Mouse (Mus musculus) natural killer cell, adult 2 months (primary cell): ENCODE measurements around the gene Il12rb1.

Source experiments
- DNase-seq, 2 experiments: peaks; one replicate each; pipeline ENCODE4 v3.0.0; 2022; ENCODE audit warnings: low spot score in 2 of 2

The Il12rb1 gene

DNA sequence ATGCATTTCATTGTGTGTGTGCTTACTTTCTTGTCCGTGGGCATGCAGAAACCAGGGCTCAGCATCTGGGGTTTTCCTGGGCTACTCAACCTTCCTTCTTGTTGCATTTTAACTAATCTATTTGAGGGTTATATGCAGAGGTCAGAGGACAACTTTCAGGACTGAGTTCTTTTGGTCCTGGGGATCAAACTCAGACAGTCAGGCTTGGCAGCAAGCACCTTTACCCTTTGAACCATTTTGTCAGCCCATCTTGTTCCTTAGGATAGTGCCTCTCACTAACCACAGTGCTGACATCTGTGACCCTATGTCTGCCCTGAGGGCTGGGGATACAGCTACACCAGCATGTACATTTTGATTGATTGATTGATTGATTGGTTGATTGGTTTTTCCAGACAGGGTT lies 19.5 kb downstream of the Il12rb1 start:
- DNase-seq = no peak

DNA sequence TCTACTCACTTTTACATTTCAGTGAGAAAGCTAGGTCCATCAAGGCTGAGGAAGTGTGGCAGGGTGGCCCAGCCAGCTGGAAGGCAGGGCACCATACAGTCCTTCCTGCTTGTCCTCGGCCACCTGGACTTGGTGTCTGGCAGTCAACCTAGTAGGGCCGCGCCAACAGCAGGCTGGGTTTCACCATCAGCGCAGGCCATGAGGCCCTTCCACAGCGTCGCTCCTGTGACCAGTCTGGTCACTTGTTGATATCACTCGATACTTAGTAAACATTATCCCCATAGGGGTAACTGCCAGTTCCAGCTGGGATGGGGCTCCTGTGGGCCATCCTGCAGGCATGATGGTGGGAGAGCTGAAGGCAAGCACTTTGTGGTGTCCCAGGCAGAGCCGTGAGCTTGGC lies 23.3 kb downstream of the Il12rb1 start:
- DNase-seq = no peak

DNA sequence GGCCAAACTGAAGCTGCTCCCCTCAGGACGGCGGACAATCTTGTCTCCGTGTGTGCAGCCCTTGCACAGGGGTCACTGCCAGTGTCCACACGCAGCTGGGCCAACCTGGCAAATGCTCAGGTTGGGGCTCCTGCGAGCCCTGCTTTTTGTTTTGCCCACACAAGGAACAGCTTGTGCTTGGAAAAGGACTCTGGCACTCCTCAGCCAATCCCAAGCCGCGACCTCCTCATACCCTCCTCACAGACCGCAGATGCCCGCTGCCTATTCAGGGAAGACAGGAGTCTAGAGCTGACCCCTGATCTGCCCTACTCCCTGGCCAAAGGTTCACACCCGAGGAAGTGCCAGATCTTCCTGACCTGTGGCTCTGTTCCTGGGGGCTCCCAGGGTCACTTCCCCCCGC lies 24.1 kb downstream of the Il12rb1 start:
- DNase-seq = no peak

DNA sequence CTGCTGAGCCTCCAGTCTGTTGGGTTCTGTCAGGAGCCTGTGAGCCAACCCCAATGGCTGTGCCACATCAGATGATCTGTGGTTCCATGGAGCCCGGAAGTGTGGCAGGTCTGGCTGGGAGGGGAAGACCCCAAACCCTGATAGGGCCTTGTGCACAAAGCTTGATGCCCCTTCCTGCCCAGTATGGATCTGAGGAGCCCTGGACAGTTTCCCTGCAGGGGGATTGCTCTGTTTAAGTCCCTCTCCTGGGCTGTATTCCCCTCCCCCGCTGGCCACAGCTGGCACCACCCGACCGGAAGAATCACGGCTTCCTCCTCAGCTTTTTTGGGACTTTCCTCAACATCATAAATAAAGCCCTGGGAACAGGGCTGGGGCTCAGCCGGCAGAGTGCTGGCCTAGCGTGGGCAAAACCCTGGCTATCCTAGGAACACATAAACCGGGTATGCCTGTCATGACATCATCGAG lies 24.8 kb downstream of the Il12rb1 start:
- DNase-seq = peak in 1 of 2 experiments; percentile 35

DNA sequence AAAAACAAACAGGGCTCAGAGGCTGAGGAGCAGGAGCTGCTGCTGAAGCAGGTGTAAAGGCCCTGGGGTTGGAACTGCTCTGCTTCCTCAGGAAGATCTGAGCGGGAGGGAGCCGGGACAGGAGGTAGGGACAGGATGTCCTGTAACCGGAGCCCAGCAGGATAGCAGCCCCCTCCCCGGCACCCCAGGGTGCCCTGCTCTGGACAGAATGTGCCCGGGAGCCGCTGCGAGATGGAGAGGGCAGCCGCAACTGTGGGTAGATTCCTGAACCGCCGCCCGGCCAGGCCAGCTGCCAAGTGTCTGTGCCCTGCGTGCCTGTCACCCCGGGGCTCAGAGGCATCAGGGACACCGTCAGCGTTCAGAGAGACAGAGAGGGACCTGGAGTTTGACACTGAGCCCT lies 25.3 kb downstream of the Il12rb1 start:
- DNase-seq = no peak

DNA sequence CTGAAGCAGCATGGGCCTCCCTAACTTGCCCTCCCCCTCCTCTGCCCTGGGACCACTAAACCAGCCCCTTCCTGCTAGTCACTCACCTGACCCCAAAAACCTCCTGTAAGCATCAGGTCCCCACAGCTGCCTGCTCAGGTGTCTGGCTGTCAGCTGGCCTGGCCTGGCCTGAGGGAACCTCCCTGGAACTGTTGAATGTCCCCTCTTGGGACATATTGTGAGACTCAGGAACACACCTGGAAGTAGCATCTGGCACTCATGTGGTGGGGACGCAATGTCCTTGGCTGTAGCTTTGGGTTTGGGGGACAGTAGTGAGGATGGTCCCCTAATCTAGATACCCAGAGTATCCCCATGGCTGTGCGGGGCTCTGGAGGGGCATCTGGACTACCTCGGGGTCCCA lies 25.8 kb downstream of the Il12rb1 start:
- no peak for DNase-seq

DNA sequence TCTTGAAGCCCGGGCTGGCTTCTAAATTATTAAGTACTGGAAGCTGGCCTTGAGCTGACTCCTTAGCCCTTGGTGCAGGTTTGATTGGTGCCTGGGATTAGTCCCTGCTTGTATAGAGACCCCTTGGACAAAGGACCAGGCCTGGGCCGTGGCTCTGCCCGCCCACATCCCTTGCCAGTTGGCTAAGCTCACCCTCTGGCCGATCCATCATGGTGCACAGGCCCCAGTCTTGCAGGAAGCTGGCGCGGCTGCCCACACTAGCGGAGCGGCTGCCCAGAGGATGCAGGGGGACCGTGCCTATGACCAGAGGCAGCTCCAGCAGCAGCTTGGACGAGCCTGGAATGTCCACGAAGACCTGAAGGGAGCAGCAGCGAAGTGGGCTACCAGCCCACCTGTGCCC lies 28.4 kb downstream of the Il12rb1 start:
- no peak for DNase-seq

DNA sequence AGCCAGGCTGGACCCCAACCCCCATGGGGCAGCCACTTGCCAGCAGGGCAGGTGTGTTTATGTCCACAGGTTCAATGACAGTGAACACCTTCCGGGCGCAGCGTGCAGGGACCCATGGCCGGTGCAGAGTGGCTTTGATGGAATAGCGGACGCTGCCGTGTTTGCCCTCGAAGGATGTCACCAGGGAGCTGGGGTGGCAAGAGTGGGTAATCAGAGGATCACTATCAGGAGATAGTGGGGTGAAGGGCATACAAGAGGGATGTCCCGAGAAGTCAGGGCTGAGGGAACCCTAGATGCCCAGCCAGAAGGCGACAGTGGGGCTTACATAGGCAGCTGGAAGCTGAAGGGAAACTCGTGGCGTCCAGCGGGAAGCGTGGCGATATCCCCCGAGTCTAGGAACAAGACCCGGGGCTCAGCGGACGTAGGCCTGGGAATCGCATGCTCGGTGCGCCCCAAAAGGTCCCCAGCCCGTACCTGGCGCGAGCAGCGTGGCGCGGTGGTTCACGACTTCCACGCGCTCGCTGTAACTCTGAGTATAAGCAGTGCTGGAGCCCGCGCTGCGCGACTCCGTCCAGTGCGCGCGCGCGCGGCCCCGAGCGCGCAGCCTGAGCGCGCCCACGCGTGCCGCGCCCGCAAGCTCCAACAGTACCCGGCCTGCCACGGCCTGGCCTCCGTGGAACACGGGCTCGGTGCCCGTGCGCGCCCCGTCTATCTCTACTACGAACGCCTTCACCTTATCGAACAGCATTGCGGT lies 30.6 kb downstream of the Il12rb1 start:
- peak in 1 of 2 experiments; percentile 13 for DNase-seq

DNA sequence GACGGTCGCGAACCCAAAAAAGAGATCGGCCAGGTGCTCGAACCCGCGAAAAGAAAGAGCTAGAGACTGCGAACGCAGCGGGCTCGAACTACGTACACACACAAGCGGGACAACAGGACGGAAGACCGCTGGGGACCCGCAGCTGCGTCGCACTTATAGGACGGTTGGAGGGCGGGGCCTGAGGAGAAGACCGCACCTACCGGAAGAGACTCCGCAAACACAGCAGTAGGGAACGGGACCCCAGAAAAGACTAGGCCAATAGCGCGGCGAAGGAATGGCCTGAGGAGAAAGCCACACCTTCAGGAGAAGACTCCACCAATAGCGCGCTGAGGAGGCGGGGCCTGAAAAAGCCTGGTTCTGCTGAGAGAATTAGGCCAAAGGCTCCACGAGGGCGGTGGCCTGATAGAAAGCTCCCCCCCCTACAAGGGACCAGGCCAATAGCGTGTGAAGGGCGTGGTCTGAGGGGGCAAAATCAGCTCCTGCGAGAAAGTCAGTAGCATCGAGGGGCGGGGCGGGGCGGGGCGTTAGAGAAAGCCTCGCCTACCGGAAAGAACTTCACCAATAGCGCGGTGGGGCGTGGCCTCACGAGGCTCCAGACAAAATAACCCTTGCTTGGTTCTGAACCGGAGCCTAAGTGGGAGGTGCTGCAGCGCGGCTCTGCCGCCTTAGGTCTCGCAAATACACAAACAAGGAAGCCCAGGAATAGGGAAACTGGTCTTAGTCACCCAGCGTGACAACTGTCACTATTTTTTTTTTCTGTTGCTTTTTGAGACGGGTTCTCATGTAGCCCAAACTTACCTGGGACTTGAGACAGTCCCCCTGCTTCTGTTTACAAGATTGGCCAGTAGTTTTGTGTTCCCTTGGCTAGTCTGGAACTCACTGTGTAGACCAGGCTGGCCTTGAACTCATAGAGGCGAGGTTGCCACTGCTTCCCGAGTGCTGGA lies 31.4 kb downstream of the Il12rb1 start, which contains the start of gene Arrdc2:
Gene Arrdc2 (minus strand): TSS at position 313 of the 944 bp plus-strand sequence.
- peak; percentile 99 for DNase-seq

DNA sequence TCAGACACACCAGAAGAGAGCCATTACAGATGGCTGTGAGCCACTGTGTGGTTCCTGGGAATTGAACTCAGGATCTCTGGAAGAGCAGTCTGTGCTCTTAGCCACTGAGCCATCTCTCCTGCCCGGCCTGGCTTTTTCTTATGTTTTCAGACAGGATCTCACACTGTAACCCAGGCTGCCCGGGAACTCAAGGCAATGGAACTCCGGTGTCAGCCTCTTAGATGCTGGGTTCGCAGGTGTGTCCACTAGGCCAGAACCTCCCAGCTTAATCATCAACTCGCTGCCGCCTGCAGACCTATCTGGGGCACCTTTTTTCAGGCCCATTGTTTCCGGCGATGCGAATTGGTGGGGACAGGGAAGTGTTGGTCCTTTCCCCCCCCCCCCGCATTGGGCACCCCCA lies 32.3 kb downstream of the Il12rb1 start:
- DNase-seq = no peak

DNA sequence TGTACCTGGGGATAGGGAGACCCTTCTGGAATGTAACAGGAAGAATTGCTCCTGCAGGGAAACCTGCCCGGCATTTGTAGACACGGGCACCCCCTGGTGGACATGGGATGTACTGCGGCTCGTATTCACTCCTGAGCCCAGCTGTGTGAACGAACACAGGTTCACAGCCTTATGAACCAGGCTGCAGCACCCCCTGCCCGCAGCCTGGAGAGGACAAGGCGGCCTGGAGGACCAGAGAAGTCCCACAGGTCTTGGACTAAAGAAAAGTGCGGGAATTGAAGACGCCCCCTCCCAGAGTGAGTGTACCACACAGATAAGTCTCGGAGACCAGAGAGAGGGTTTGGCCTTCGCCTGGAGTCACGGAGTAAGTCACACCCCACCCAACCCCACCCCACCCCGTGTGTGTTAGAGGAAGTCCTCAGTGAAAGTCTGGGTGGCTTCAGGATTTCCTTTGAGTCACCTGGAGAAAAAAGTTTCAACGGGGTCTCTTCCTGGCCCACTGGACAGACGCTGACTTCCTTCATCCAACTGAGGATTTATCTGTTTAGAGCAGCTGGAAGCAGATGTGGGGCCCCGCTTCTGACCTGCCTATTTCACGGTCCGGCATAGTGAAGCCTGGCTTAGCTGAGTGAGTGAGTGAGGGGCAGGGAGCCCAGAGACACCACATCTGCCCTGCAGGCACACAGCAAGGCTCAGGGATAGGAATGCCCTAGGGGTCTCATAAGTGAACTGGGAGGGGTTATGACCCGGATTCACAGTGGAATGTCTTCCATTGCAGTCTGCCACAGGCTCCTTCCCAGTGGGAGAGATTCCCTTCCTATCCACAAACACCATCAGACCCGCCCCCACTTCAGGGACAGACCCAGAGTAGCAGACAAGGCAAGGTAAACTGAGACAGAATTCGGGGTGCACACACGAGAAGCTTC lies 33.2 kb downstream of the Il12rb1 start:
- DNase-seq = peak; percentile 79 to 87

DNA sequence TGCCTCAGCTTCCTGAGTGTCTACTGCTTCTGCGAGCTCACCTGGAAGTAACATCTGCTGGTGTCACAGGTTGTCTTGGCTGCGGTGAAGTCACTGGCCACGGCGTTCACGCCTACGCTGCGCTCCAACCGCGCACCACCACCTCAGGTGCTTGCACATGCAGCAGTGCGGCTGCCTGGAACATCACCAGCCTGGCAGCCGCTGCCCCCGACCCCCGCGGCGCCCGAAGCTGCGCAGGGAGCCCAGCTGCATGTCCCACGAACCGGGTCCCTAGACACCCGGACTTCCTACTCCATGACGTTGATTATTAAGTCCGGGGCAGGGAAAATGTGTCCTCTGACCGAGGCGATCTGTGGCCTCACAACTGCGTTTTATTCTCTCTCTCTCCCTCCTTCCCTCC lies 34.2 kb downstream of the Il12rb1 start:
- no peak for DNase-seq

DNA sequence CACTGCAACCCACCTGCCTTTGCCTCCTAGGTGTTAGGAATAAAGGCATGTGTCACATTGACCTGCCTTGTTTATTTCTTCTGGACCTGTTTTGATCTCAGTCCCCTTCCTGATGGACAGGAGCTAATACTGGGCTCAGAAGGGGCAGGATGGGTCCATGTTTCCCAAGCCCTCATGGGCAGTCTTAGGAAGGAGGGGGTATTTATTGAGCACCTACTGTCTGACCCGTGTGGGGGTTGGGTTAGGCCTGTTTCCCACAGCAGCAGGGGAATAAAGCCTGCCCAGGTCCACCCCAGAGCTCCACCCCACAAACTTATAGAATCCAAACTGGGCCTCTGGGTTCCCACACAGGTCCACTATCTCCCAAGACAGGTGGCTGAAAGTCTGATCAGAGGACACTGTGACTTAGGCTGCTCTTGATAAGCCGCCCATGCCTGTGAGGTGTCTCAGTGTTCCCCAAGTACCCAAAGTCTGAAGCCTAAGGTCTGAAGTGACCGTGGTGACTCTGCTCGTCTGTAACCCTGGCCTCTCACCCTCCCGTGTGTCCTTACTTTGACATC lies 35.0 kb downstream of the Il12rb1 start:
- no peak for DNase-seq

DNA sequence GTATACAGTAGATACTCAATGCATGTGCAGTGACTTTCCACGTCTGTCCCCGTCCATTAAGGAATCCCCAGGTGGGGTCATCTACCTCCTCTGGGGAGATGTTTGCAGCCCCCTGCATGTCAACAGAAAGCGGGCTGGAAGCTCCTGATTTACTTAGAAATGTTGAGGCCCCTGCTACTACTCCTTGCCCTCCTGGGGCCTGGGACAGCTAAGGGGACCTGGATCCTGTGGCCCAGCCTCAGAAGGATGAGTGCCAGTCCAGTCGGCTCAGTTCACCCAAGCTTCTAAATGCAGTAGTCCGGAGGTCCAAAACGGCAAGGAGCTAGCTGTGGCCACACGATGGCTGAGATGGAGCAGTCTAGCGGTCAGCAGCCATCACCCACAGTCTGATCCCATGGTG lies 35.7 kb downstream of the Il12rb1 start:
- no peak for DNase-seq

DNA sequence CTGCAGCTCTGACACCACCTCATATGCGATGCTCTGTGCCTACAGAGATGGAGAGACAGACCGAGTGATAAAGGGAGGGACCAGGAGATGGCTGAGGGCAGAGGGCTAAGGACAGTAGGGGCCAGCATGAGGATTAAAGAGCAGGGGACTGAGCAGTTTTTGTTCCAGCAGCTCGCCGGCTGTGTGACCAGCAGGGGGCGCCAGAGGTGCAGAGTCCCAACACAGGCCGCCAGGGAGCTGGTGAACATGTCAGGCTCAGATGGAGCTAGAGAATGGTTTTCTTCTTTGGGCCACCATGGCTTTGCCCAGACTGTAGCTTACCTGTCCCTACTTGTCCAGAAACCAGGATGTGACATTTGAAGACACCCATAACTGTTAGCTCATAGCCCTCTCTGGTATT lies 36.3 kb downstream of the Il12rb1 start:
- DNase-seq = peak; percentile 88 to 92

DNA sequence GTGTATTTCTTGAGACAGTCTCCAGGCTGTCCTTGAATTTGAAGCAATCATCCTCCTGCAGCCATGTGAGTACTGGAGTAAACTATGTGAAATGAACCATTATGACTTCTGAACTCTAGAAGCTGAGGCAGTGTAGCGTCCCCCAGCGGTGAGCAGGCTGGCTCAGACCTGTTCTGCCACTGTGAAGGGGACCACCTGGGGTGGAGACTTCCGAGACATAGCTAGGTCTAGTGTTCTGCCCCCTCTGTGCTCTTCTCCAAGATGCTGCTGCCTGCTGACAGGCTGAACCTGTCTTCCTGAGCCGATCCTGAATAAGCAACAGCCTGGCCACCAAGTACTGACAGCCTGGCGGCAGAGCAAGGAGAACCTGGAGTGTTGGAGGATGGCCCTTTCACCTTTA lies 36.9 kb downstream of the Il12rb1 start:
- DNase-seq = no peak

DNA sequence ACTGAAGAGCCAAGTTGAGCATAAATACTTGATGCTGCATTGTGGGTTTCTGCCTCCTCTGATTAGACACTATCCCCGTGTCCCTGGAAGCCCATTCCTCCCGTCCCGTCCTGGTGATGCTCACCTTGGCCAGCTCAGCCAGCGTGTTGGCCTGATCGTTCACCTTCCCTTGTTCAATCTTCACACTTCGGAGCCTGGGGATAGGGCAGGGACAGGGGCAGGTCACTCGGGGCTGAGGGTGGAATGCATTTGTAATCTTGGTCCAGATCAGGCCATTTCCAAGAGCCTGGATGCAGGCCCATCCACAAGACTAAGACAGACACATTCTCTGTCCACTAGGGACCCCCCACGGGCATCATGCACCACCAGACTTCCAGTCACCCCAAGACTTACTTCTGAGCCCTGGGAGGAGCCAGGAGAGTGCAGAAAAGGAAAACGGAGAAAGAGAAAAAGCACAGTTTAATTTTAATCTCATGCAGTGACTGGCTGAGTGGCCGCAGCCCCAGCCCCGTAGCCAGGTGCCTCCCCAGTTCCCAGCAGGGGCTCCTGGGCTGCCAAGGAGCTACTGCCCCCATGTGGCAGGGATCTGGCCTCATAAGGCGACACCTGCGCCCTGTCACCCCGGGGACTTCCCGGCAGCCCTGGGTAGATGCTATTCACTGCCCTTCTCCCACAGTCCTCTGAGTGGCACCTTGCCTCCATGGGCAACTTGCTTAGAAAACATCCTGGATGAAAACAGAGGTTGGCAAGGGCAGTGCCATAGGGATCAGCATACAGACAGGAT lies 38.3 kb downstream of the Il12rb1 start:
- DNase-seq = peak in 1 of 2 experiments; percentile 43

DNA sequence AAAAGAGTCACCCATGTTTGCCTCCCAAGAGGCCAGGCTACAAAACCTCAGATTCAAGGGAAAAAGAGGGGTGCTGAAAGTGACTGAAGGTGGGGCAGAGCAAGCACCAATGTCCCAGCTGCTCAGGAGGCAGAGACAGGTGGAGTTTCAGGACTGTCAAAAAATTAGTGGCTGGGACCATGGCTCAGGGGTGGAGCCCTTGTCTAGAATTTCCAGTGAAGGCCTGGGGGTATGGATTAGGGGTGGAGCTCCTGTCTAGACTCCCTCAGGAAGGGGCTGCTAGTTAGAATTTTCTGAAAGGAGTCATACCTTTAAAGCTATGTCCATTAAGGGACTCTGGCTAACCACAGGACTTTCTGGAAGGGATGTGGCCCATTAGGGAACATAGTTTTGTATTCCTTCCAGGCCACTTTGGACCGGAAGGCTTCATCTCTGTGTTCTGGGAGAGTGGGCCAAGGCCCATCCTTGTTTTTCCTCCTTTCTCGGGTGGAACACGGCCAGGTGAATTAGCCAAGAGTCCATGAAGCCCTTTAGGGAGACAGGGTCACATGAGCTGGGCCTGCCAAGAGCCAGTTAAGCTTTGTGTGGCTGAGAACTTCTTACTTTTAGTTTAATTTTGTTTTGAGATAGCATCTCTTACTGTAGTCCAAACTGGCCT lies 41.2 kb downstream of the Il12rb1 start:
- no peak for DNase-seq

DNA sequence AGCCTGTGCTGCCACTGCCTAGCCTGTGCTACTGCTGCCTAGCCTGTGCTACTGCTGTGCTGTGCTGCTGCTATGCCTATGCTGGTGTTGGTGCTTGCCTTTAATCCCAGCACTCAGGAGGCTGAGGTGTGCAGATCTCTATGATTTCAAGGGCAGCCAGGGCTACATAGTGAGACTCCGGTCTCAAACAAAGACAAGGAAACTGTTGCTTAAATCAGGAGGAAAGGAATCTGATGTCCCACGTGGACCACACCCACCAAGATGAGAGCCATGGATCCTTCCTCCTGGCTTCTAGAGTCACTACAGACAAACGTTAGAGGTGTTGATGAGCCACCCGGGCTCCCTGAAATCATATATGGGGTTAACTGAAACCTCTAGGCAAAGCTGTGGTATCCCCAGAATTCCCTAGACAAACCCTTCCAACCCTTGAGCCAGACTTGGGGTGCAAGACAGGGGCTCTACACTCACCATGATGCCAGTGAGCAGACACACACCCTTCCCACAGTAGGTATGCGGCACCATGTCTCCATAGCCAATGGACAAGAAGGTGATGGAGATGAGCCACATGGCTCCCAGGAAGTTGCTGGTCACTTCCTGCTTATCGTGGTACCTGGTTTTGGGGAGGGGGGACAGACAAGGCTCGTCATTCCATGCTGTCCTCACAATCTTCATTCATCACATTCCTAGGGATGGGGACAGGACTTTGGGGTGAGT lies 42.0 kb downstream of the Il12rb1 start:
- no peak for DNase-seq
